Mouse (Mus musculus): ENCODE measurements around the gene Crygc. TPM values are rescaled to one million over a fixed set of nuclear protein-coding genes. Genes with fewer than 3 reads are reported as not detected.

Crygc gene
- polyA plus RNA-seq, 1 experiment from 2014 or later = not detected

GRCm38 (mm10) chr1:65103273-65103672 is 29.8 kb upstream of the Crygc start, which contains the start of gene Cryga:
TSS of gene Cryga (minus strand) at chr1:65103373.
- no peaks in the 10 kb centered on the region for H3K9me3 ChIP-seq
- 92% methylated on average over 11 of the region's 11 CpGs for WGBS
- H3K4me3 ChIP-seq (replicated peaks) = no peak within 1 kb of the TSS
- no peak within 1 kb of the TSS for H3K4me2 ChIP-seq
- H3K27me3 ChIP-seq = no peaks in the 10 kb centered on the region
- H3K4me1 ChIP-seq (replicated peaks) = no peaks in the 10 kb centered on the region
- H3K9ac ChIP-seq (replicated peaks) = no peak within 1 kb of the TSS
- no peak within 1 kb of the TSS for H3K27ac ChIP-seq
- no peak for ATAC-seq (ENCODE audit: insufficient number of reproducible peaks, insufficient read depth, low FRiP score, low TSS enrichment, low read depth)
- no peaks in the 10 kb centered on the region for H3K36me3 ChIP-seq

DNA sequence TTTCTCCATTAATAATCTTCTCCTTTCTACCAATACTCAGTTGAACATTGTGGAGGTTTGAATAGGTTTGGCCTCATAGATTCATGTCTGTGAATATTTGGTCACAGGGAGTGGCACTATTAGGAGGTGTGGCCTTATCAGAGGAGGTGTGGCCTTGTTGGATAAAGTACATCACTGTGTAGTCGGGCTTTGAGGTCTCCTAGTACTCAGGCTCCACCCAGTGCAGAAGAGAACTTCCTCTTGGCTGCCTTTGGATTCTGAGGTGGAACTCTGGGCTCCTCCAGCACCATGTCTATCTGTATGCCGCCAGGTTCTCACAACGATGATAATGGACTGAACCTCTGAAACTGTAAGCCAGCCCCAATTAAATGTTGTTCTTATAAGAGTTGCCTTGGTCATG is 23.5 kb upstream of the Crygc start:
- Histone ChIP-seq H3K4me2 (no peak overlapping the region), H3K4me3 (replicated peaks) (no peak overlapping the region), H3K27me3 (no peaks in the 10 kb centered on the region), H3K4me1 (replicated peaks) (no peaks in the 10 kb centered on the region), H3K9me3 (no peaks in the 10 kb centered on the region), H3K27ac (no peak overlapping the region), H3K36me3 (no peaks in the 10 kb centered on the region), H3K9ac (replicated peaks) (no peak overlapping the region)
- ATAC-seq (ENCODE audit: insufficient number of reproducible peaks, insufficient read depth, low FRiP score, low TSS enrichment, low read depth) = no peak
- 83% methylated on average over 3 of the region's 3 CpGs for WGBS

DNA sequence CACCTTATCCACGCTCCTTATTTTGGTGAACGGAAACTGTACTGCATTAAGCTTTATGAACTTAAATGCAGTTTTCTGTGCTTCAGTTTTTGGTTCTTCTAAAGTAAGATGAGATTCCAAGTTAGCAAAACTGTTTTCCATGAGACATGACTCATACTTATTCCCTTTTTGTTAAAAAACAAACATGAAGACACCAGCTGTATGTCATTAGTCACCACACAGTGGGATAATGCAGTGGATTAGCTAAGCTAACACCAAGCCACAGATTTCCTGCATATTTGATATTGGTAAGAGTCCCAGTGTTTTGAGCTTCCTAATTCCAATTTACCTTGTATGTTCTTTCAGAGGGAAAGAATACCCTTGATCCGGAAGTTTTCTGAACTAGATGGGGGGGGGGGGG is 18.1 kb upstream of the Crygc start:
- H3K36me3 ChIP-seq = no peaks in the 10 kb centered on the region
- no peak overlapping the region for H3K4me2 ChIP-seq
- no peak for ATAC-seq (ENCODE audit: insufficient number of reproducible peaks, insufficient read depth, low FRiP score, low TSS enrichment, low read depth)
- H3K4me1 ChIP-seq (replicated peaks) = no peaks in the 10 kb centered on the region
- no peaks in the 10 kb centered on the region for H3K27me3 ChIP-seq
- no peaks in the 10 kb centered on the region for H3K9me3 ChIP-seq
- no peak overlapping the region for H3K9ac ChIP-seq (replicated peaks)
- no peak overlapping the region for H3K27ac ChIP-seq
- 92% methylated on average over 3 of the region's 3 CpGs for WGBS
- no peak overlapping the region for H3K4me3 ChIP-seq (replicated peaks)

DNA sequence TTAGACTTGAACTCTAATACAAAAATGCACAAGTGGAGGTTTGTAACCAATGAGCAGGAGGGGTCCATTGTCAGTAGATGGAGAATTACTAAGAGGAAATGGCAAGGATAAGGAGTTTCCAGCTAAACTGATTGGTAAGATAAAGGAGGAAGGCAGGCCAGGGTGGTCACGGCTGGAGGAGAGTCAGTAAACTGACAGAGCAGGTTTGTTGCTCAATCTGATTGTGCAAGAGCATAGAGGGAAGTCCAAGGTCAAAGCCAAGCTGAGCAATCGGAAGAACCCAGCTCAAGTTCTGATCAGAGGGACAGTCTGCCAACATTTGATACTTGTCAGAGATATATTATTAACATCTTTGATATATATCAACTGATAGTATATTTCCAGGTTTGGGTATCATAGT is 16.9 kb upstream of the Crygc start:
- no peaks in the 10 kb centered on the region for H3K9me3 ChIP-seq
- no peak overlapping the region for H3K27ac ChIP-seq
- WGBS = 76% methylated on average over 2 of the region's 2 CpGs

GRCm38 (mm10) chr1:65088567-65089356 is 15.3 kb upstream of the Crygc start:
- Histone ChIP-seq H3K36me3 (no peaks in the 10 kb centered on the region), H3K27me3 (no peaks in the 10 kb centered on the region), H3K4me1 (replicated peaks) (no peaks in the 10 kb centered on the region), H3K27ac (no peak overlapping the region), H3K4me3 (replicated peaks) (no peak overlapping the region), H3K9me3 (no peaks in the 10 kb centered on the region), H3K4me2 (no peak overlapping the region), H3K9ac (replicated peaks) (no peak overlapping the region)
- ATAC-seq (ENCODE audit: insufficient number of reproducible peaks, insufficient read depth, low FRiP score, low TSS enrichment, low read depth) = no peak
- 79% methylated on average over 6 of the region's 6 CpGs for WGBS

More for the DNA sequence above, 16.9 kb upstream of the Crygc start:
- Histone ChIP-seq H3K9ac (replicated peaks) (no peak overlapping the region), H3K4me3 (replicated peaks) (no peak overlapping the region), H3K4me1 (replicated peaks) (no peaks in the 10 kb centered on the region), H3K4me2 (no peak overlapping the region), H3K27me3 (no peaks in the 10 kb centered on the region), H3K36me3 (no peaks in the 10 kb centered on the region)
- ATAC-seq (ENCODE audit: insufficient number of reproducible peaks, insufficient read depth, low FRiP score, low TSS enrichment, low read depth) = no peak

- peaks cover 5% of the 10 kb centered on the region; the same call in 1 of the 2 replicates for H3K4me1 ChIP-seq (replicated peaks)
- no peak for ATAC-seq (ENCODE audit: insufficient number of reproducible peaks, insufficient read depth, low FRiP score, low TSS enrichment, low read depth)
- 31% methylated on average over 7 of the region's 7 CpGs for WGBS
- no peaks in the 10 kb centered on the region for H3K9me3 ChIP-seq
- no peak within 1 kb of the TSS for H3K27ac ChIP-seq
- H3K4me2 ChIP-seq = peak within 1 kb of the TSS; percentile 28
- no peak within 1 kb of the TSS for H3K4me3 ChIP-seq (replicated peaks)
- no peaks in the 10 kb centered on the region for H3K36me3 ChIP-seq
- H3K9ac ChIP-seq (replicated peaks) = 0 out of 2 replicates have a peak within 1 kb of the TSS, but pooled peaks have one; percentile 31
- 0 out of 2 replicates have a peak, but pooled peaks cover 3% of the 10 kb centered on the region for H3K27me3 ChIP-seq
Measured at GRCm38 (mm10) chr1:65082188-65082587, 8.7 kb upstream of the Crygc start, which contains the start of gene Crygb. TSS of gene Crygb (minus strand) at chr1:65082288.

- no peak overlapping the region for H3K4me3 ChIP-seq (replicated peaks)
- WGBS = 23% methylated on average over 5 of the region's 5 CpGs
- no peak overlapping the region for H3K27ac ChIP-seq
- no peaks in the 10 kb centered on the region for H3K4me1 ChIP-seq (replicated peaks)
- ATAC-seq (ENCODE audit: insufficient number of reproducible peaks, insufficient read depth, low FRiP score, low TSS enrichment, low read depth) = no peak
- H3K9me3 ChIP-seq = no peaks in the 10 kb centered on the region
- no peaks in the 10 kb centered on the region for H3K27me3 ChIP-seq
- no peak overlapping the region for H3K9ac ChIP-seq (replicated peaks)
- H3K36me3 ChIP-seq = no peaks in the 10 kb centered on the region
- H3K4me2 ChIP-seq = no peak overlapping the region
Measured at GRCm38 (mm10) chr1:65075607-65076006, 2.1 kb upstream of the Crygc start.

DNA sequence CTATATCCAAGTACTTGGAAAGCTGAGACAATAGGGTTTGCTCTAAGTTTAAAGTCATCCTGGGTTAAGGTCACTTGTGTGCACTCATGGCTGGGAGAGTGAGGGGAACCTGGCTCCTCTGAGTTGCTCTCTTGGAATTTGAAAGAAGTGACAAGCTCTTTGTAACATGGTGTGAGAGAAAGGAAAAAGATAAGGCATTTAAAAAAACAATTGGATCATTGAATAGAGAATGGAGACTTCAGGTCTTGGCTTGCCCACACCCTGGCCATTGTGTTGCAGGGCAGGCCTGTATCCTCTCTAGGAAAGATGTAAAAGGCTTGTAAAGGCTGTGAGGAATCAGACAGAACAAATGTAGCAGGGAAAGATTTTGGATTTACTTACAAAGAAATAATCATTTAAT is 5.6 kb downstream of the Crygc start:
- Histone ChIP-seq H3K36me3 (no peaks in the 10 kb centered on the region), H3K4me1 (replicated peaks) (no peaks in the 10 kb centered on the region), H3K27me3 (no peaks in the 10 kb centered on the region), H3K9ac (replicated peaks) (no peak overlapping the region), H3K4me3 (replicated peaks) (no peak overlapping the region), H3K9me3 (no peaks in the 10 kb centered on the region), H3K27ac (no peak overlapping the region), H3K4me2 (no peak overlapping the region)
- no peak for ATAC-seq (ENCODE audit: insufficient number of reproducible peaks, insufficient read depth, low FRiP score, low TSS enrichment, low read depth)

DNA sequence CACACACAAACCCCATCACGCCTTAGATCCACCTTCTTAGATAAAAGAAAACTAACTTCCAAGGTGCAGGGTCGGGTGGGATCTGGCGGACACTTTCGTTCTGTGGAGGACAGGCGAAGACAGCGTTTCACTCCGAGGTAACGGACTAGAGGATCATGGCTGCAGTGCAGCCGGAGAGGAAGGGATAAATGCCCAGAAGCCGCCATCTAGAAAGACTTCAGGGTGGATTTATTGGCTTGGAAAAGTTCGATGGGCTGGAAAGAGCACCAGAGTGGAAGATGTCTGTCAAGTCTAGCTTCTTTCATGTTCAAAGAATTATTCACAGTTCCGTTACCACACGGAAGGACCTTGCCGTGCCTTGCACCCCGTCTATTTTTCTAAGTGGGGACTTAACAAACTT is 9.3 kb downstream of the Crygc start:
- Histone ChIP-seq H3K27ac (no peak overlapping the region), H3K36me3 (no peaks in the 10 kb centered on the region), H3K4me1 (replicated peaks) (0 out of 2 replicates have a peak, but pooled peaks cover 3% of the 10 kb centered on the region), H3K27me3 (no peaks in the 10 kb centered on the region), H3K9ac (replicated peaks) (no peak overlapping the region), H3K4me2 (no peak overlapping the region), H3K4me3 (replicated peaks) (no peak overlapping the region), H3K9me3 (no peaks in the 10 kb centered on the region)
- WGBS = 90% methylated on average over 15 of the region's 15 CpGs
- ATAC-seq (ENCODE audit: insufficient number of reproducible peaks, insufficient read depth, low FRiP score, low TSS enrichment, low read depth) = no peak

GRCm38 (mm10) chr1:65063352-65063751 is 10.1 kb downstream of the Crygc start, which contains the start of gene Crygd:
TSS of gene Crygd (minus strand) at chr1:65063452.
- no peaks in the 10 kb centered on the region for H3K9me3 ChIP-seq
- H3K27ac ChIP-seq = no peak within 1 kb of the TSS
- ATAC-seq (ENCODE audit: insufficient number of reproducible peaks, insufficient read depth, low FRiP score, low TSS enrichment, low read depth) = no peak
- no peak within 1 kb of the TSS for H3K4me2 ChIP-seq
- H3K4me3 ChIP-seq (replicated peaks) = no peak within 1 kb of the TSS
- no peaks in the 10 kb centered on the region for H3K36me3 ChIP-seq
- no peaks in the 10 kb centered on the region for H3K27me3 ChIP-seq
- no peak within 1 kb of the TSS for H3K9ac ChIP-seq (replicated peaks)
- 0 out of 2 replicates have a peak, but pooled peaks cover 3% of the 10 kb centered on the region for H3K4me1 ChIP-seq (replicated peaks)
- 88% methylated on average over 8 of the region's 8 CpGs for WGBS

DNA sequence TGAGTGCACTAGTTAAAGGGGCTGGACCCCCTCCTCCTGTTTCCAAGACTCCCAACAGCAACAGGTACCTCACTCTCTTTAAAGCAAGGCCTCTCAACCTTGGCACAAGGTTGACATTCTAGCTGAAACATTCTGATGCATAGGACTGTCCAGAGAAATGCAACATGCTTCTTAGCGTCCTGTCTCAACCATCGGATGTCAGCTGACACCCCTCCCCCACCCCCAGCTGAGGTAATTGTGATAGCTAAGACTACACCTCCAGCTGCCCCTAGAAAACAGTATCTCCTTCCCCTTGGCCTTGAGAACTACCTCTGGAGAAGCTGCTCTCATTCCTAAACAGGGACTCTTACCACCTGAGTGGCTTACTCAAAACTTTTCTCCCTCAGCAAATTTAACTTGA is 21.3 kb downstream of the Crygc start:
- 19% methylated on average over 2 of the region's 2 CpGs for whole genome bisulfite sequencing
- H3K27ac ChIP-seq = no peak overlapping the region
- ATAC-seq (ENCODE audit: insufficient number of reproducible peaks, insufficient read depth, low FRiP score, low TSS enrichment, low read depth) = no peak

DNA sequence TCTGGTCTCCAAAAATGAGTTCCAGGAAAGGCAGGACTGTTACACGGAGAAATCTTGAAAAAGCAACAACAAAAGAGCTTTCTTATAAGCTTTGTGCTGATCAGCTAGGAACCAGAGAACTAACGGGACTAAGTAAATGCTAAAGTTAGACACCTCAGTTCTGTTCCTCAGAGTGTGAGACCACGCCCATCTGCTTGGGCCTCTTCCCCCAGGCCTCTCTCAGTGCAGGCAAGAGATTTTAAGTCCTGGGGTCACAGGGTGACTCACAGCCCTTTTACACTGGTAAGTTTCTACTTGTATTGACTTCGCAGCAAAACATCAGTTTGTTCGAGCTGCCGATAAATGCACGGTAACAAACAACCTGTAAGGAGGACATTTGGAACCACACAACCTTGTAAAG is 21.8 kb downstream of the Crygc start:
- no peak for ATAC-seq (ENCODE audit: insufficient number of reproducible peaks, insufficient read depth, low FRiP score, low TSS enrichment, low read depth)
- Histone ChIP-seq H3K4me2 (no peak overlapping the region), H3K36me3 (no peaks in the 10 kb centered on the region), H3K9me3 (no peaks in the 10 kb centered on the region), H3K27ac (no peak overlapping the region), H3K4me1 (replicated peaks) (no peaks in the 10 kb centered on the region), H3K9ac (replicated peaks) (no peak overlapping the region), H3K27me3 (no peaks in the 10 kb centered on the region), H3K4me3 (replicated peaks) (no peak overlapping the region)
- WGBS = 60% methylated on average over 7 of the region's 7 CpGs

More for the DNA sequence above, 21.3 kb downstream of the Crygc start:
- Histone ChIP-seq H3K27me3 (no peaks in the 10 kb centered on the region), H3K36me3 (no peaks in the 10 kb centered on the region), H3K9me3 (no peaks in the 10 kb centered on the region), H3K4me1 (replicated peaks) (no peaks in the 10 kb centered on the region), H3K9ac (replicated peaks) (no peak overlapping the region), H3K4me3 (replicated peaks) (no peak overlapping the region), H3K4me2 (no peak overlapping the region)

All from limb, embryonic 12.5 days (tissue).